Mouse (Mus musculus): Measurements from ENCODE around the gene Pde4c.
A peak's percentile ranks its signal among the peaks of the same experiment; 100 is the strongest.

Pde4c gene

GRCm38 (mm10) chr8:70720739-70721138, 2.8 kb upstream of the Pde4c start:
- DNase-seq (ENCODE audit: low spot score in 2 of 2), result peak; percentile 83 to 89

GRCm38 (mm10) chr8:70721601-70722000, 1.9 kb upstream of the Pde4c start:
- no peak for DNase-seq (ENCODE audit: low spot score in 2 of 2)

- no peak for DNase-seq (ENCODE audit: low spot score in 2 of 2)
Observed at GRCm38 (mm10) chr8:70724216-70724615, 696 bp downstream of the Pde4c start.

- DNase-seq (ENCODE audit: low spot score in 2 of 2), result no peak
Observed at GRCm38 (mm10) chr8:70725792-70726447, 2.4 kb downstream of the Pde4c start.

GRCm38 (mm10) chr8:70726721-70727120, 3.2 kb downstream of the Pde4c start:
- no peak for DNase-seq (ENCODE audit: low spot score in 2 of 2)

GRCm38 (mm10) chr8:70729808-70730475, 6.4 kb downstream of the Pde4c start:
- DNase-seq (ENCODE audit: low spot score in 2 of 2), result no peak

- no peak for DNase-seq (ENCODE audit: low spot score in 2 of 2)
Observed at GRCm38 (mm10) chr8:70730956-70731355, 7.4 kb downstream of the Pde4c start.

GRCm38 (mm10) chr8:70737705-70738104, 14.2 kb downstream of the Pde4c start:
- DNase-seq (ENCODE audit: low spot score in 2 of 2), result no peak

GRCm38 (mm10) chr8:70738211-70738610, 14.7 kb downstream of the Pde4c start:
- DNase-seq (ENCODE audit: low spot score in 2 of 2), result no peak

- DNase-seq (ENCODE audit: low spot score in 2 of 2), result no peak
Observed at GRCm38 (mm10) chr8:70741661-70742060, 18.1 kb downstream of the Pde4c start.

GRCm38 (mm10) chr8:70742176-70742575, 18.7 kb downstream of the Pde4c start:
- no peak for DNase-seq (ENCODE audit: low spot score in 2 of 2)

- DNase-seq (ENCODE audit: low spot score in 2 of 2), result no peak
Observed at GRCm38 (mm10) chr8:70742981-70743655, 19.6 kb downstream of the Pde4c start.

GRCm38 (mm10) chr8:70743656-70744590, 20.4 kb downstream of the Pde4c start:
- DNase-seq (ENCODE audit: low spot score in 2 of 2), result peak in 1 of 2 experiments; percentile 62

GRCm38 (mm10) chr8:70744806-70745205, 21.3 kb downstream of the Pde4c start:
- no peak for DNase-seq (ENCODE audit: low spot score in 2 of 2)

GRCm38 (mm10) chr8:70745691-70746220, 22.2 kb downstream of the Pde4c start:
- DNase-seq (ENCODE audit: low spot score in 2 of 2), result no peak

GRCm38 (mm10) chr8:70746676-70747075, 23.2 kb downstream of the Pde4c start:
- DNase-seq (ENCODE audit: low spot score in 2 of 2), result no peak

GRCm38 (mm10) chr8:70747211-70747890, 23.8 kb downstream of the Pde4c start:
- no peak for DNase-seq (ENCODE audit: low spot score in 2 of 2)

- no peak for DNase-seq (ENCODE audit: low spot score in 2 of 2)
Observed at GRCm38 (mm10) chr8:70748246-70749096, 25.0 kb downstream of the Pde4c start.

GRCm38 (mm10) chr8:70749097-70749674, 25.7 kb downstream of the Pde4c start:
- no peak for DNase-seq (ENCODE audit: low spot score in 2 of 2)
